Mouse (Mus musculus) embryonic facial prominence, embryonic 15.5 days (tissue): Measurements from ENCODE around the gene Arel1. TPM values are rescaled to one million over a fixed set of nuclear protein-coding genes. Genes with fewer than 3 reads are reported as not detected.

Experiments used
- ATAC-seq: fragments of 200-750 bp; cut with Nextera tagmentation; 2 replicates; pipeline ENCODE4 v1.8.0; 2017; ENCODE audit warnings: low read depth, moderate TSS enrichment; ENCODE audit not compliant: insufficient number of reproducible peaks, low FRiP score, low TSS enrichment
- H3K27ac ChIP-seq: fragments of 300-500 bp; sonication (generic); replicated peaks from 2 replicates; pipeline ENCODE4 v1.5.1; 2015; ENCODE audit warnings: mild to moderate bottlenecking, inconsistent platforms
- H3K27me3 ChIP-seq: fragments of 300-500 bp; sonication (generic); 2 replicates; pipeline ENCODE4 v1.6.1; 2015; ENCODE audit warnings: inconsistent platforms
- H3K36me3 ChIP-seq: fragments of 300-500 bp; sonication (generic); 2 replicates; pipeline ENCODE4 v1.6.1; 2015; ENCODE audit warnings: mild to moderate bottlenecking, inconsistent platforms
- H3K4me1 ChIP-seq: fragments of 300-500 bp; sonication (generic); 2 replicates; pipeline ENCODE4 v1.6.1; 2015; ENCODE audit warnings: inconsistent platforms
- H3K4me2 ChIP-seq: fragments of 300-500 bp; sonication (generic); replicated peaks from 2 replicates; pipeline ENCODE4 v1.6.1; 2015; ENCODE audit warnings: mild to moderate bottlenecking, inconsistent platforms
- H3K4me3 ChIP-seq: fragments of 300-500 bp; sonication (generic); replicated peaks from 2 replicates; pipeline ENCODE4 v1.5.1; 2015; ENCODE audit warnings: mild to moderate bottlenecking, inconsistent platforms
- H3K9ac ChIP-seq: fragments of 300-500 bp; sonication (generic); 2 replicates; pipeline ENCODE4 v1.6.1; 2015; ENCODE audit warnings: inconsistent platforms
- H3K9me3 ChIP-seq: fragments of 300-500 bp; sonication (generic); replicated peaks from 2 replicates; pipeline ENCODE4 v1.6.1; 2016; ENCODE audit warnings: inconsistent platforms
- WGBS: fragments of 180-500 bp; shearing (Covaris S2); methylation state at CpG from one replicate; pipeline ENCODE4 v1.1.7; 2015; 5-methylcytosine and 5-hydroxymethylcytosine counted together
- polyA plus RNA-seq: library from polyadenylated mRNA; unstranded; fragments of >200 nt; fragmentation: Nextera tagmentation; extraction: Ambion mirVana; gene quantifications from 2 replicates; pipeline ENCODE4 v1.2.1, GENCODE M21; 2015

Gene Arel1
- polyA plus RNA-seq, 1 experiment from 2014 or later = 10.8 TPM

GRCm38 (mm10) chr12:84948584-84949285, 22.0 kb downstream of the Arel1 start:
- WGBS = 93% methylated on average over 6 of the region's 6 CpGs
- H3K9ac ChIP-seq = no peak overlapping the region
- no peaks in the 10 kb centered on the region for H3K9me3 ChIP-seq
- H3K27ac ChIP-seq = no peak overlapping the region
- H3K4me3 ChIP-seq = no peak overlapping the region
- no peaks in the 10 kb centered on the region for H3K27me3 ChIP-seq
- no peaks in the 10 kb centered on the region for H3K4me1 ChIP-seq
- no peak for ATAC-seq
- H3K4me2 ChIP-seq = no peak overlapping the region
- peaks cover 41% of the 10 kb centered on the region for H3K36me3 ChIP-seq

GRCm38 (mm10) chr12:84947894-84948583, 22.7 kb downstream of the Arel1 start:
- WGBS = 84% methylated on average over 2 of the region's 2 CpGs
- Histone ChIP-seq H3K36me3 (peaks cover 47% of the 10 kb centered on the region), H3K9me3 (no peaks in the 10 kb centered on the region), H3K4me2 (no peak overlapping the region), H3K4me3 (no peak overlapping the region), H3K4me1 (no peaks in the 10 kb centered on the region), H3K9ac (no peak overlapping the region), H3K27me3 (no peaks in the 10 kb centered on the region), H3K27ac (no peak overlapping the region)
- no peak for ATAC-seq

DNA sequence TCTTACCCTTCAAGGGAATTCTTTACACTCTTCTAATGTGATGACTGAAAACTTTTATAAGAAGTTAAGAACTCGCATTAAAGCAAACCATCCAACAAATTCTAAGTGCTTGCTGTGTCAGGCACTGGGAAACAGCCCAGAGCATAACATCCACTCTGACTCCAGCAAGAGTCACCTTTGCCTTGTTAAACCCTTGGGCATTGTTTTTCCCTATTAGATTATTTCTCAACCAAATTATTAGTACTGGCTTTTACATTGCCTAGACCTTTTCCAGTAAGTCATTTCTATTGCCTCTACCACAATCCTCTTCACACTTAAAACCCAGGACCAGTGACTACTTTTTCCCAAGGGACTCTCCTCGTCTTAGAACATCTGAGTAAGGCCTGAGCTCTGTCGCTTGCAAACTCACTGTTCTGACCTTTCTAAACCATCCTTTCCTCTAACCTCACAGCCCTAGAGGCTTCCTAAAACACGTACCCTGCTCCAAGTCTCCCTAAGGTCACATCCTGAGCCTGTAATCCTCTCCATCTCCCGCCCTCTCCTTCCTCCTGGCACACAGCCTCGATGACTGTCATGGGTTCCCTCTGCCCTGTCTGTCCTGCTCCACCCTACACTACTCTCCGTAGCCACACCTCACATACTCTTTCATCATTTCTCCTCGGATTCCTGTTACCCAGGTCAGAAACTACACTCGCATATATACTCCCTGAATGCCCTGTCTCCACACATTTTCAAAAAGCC, 25.7 kb downstream of the Arel1 start:
- H3K9me3 ChIP-seq = no peaks in the 10 kb centered on the region
- no peak for ATAC-seq
- H3K9ac ChIP-seq = no peak overlapping the region
- no peak overlapping the region for H3K4me3 ChIP-seq
- H3K4me1 ChIP-seq = no peaks in the 10 kb centered on the region
- H3K27me3 ChIP-seq = no peaks in the 10 kb centered on the region
- peaks cover 66% of the 10 kb centered on the region for H3K36me3 ChIP-seq
- 88% methylated on average over 9 of the region's 9 CpGs for WGBS
- no peak overlapping the region for H3K4me2 ChIP-seq
- no peak overlapping the region for H3K27ac ChIP-seq

GRCm38 (mm10) chr12:84944150-84944812, 26.4 kb downstream of the Arel1 start:
- Histone ChIP-seq H3K9ac (no peak overlapping the region), H3K4me2 (no peak overlapping the region), H3K36me3 (peaks cover 63% of the 10 kb centered on the region), H3K4me3 (no peak overlapping the region), H3K9me3 (no peaks in the 10 kb centered on the region), H3K27ac (no peak overlapping the region), H3K4me1 (no peaks in the 10 kb centered on the region), H3K27me3 (no peaks in the 10 kb centered on the region)
- no peak for ATAC-seq
- 91% methylated on average over 4 of the region's 4 CpGs for WGBS

DNA sequence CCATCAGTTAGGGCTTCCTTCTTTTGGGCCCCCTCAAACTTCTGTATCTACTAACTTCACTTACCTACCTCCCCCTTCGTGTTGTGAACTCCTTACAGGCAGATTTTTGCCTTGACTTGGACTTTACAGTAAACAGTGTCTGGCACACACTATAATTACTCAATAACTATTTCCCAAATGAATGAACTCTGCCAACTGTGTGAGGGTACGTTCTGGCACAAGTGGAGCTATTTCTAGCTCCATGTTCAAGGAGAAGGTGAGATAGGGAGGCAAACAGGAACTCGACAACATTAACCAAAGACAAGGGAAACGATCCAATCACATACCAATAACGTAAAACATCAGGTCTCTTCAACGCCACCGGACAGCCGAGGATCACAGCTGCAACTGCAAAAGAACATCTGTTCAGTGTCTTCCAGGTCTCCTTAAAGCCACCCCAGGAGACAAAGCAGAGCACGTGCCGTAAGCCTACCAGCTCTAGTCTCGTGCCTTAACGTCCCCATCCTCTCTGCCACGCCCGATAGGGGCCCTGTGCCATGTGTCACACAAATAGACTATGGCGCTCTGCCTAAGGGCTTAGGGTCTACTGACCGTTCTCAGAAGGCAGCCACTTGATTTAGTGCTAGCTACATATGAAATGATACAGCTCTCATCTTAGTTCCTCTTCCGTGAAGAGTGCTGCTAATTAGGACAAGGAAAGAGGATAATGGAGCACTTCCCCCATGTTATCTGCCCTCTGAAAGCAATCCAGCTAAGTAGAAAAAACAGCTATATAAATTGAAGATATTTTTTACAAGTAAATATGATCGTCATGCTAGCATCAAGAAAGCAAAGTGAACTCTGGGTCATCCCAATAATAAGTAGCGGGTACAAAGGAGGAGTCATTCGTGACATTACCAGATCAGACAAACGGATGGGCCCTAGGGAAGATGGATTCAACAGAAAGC, 27.4 kb downstream of the Arel1 start:
- no peak overlapping the region for H3K27ac ChIP-seq

DNA sequence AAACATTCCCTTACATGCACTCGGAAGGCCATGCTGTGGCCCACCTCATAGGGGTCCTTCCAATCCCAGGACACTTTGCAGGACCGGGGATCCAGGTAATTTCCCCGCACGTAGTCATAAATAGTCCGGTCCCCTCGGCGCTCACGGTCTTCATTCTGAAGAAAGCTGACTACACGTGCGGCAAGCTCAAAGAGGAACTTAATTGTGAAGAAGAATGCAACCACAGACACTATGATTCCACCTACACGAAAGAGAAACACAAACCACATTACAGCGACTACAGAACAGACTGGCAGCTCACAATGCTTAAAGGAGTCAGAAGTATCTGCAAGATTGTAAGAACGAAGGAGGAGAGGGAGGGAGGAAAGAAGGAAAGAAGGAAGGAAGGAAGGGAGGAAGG, 29.0 kb downstream of the Arel1 start:
- Histone ChIP-seq H3K9me3 (no peaks in the 10 kb centered on the region), H3K27me3 (no peaks in the 10 kb centered on the region), H3K27ac (no peak overlapping the region), H3K9ac (no peak overlapping the region), H3K36me3 (peaks cover 54% of the 10 kb centered on the region), H3K4me1 (no peaks in the 10 kb centered on the region), H3K4me3 (no peak overlapping the region), H3K4me2 (no peak overlapping the region)
- 91% methylated on average over 13 of the region's 13 CpGs for WGBS
- ATAC-seq = no peak

More for the DNA sequence above, 27.4 kb downstream of the Arel1 start:
- Histone ChIP-seq H3K4me2 (no peak overlapping the region), H3K36me3 (peaks cover 65% of the 10 kb centered on the region), H3K9ac (no peak overlapping the region), H3K4me3 (no peak overlapping the region), H3K4me1 (no peaks in the 10 kb centered on the region), H3K9me3 (no peaks in the 10 kb centered on the region), H3K27me3 (no peaks in the 10 kb centered on the region)
- ATAC-seq = no peak
- WGBS = 83% methylated on average over 21 of the region's 21 CpGs

GRCm38 (mm10) chr12:84940343-84940742, 30.4 kb downstream of the Arel1 start:
- H3K9ac ChIP-seq = no peak overlapping the region
- H3K9me3 ChIP-seq = no peaks in the 10 kb centered on the region
- no peak overlapping the region for H3K4me3 ChIP-seq
- H3K36me3 ChIP-seq = peaks cover 59% of the 10 kb centered on the region
- 91% methylated on average over 7 of the region's 7 CpGs for WGBS
- H3K4me2 ChIP-seq = no peak overlapping the region
- no peaks in the 10 kb centered on the region for H3K27me3 ChIP-seq
- no peaks in the 10 kb centered on the region for H3K4me1 ChIP-seq
- no peak for ATAC-seq
- H3K27ac ChIP-seq = no peak overlapping the region

GRCm38 (mm10) chr12:84939117-84939516, 31.6 kb downstream of the Arel1 start:
- no peak overlapping the region for H3K9ac ChIP-seq
- H3K4me2 ChIP-seq = no peak overlapping the region
- no peak overlapping the region for H3K4me3 ChIP-seq
- WGBS = 93% methylated on average over 7 of the region's 7 CpGs
- no peak overlapping the region for H3K27ac ChIP-seq
- H3K27me3 ChIP-seq = no peaks in the 10 kb centered on the region
- H3K4me1 ChIP-seq = no peaks in the 10 kb centered on the region
- H3K36me3 ChIP-seq = peaks cover 63% of the 10 kb centered on the region
- no peak for ATAC-seq
- no peaks in the 10 kb centered on the region for H3K9me3 ChIP-seq

- Histone ChIP-seq H3K4me1 (no peaks in the 10 kb centered on the region), H3K27ac (no peak overlapping the region), H3K9me3 (no peaks in the 10 kb centered on the region), H3K4me3 (no peak overlapping the region), H3K4me2 (no peak overlapping the region), H3K27me3 (no peaks in the 10 kb centered on the region), H3K36me3 (peaks cover 66% of the 10 kb centered on the region), H3K9ac (no peak overlapping the region)
- no peak for ATAC-seq
- whole genome bisulfite sequencing = 77% methylated on average over 5 of the region's 5 CpGs
These were observed 35.4 kb downstream of the Arel1 start for GRCm38 (mm10) chr12:84935343-84935742.

- no peak overlapping the region for H3K27ac ChIP-seq
- no peaks in the 10 kb centered on the region for H3K4me1 ChIP-seq
- no peak overlapping the region for H3K4me3 ChIP-seq
- H3K9me3 ChIP-seq = no peaks in the 10 kb centered on the region
- no peak overlapping the region for H3K9ac ChIP-seq
- WGBS = 96% methylated on average over 6 of the region's 6 CpGs
- ATAC-seq = no peak
- H3K4me2 ChIP-seq = no peak overlapping the region
- H3K27me3 ChIP-seq = no peaks in the 10 kb centered on the region
- H3K36me3 ChIP-seq = peaks cover 73% of the 10 kb centered on the region
These were observed 38.5 kb downstream of the Arel1 start for GRCm38 (mm10) chr12:84932210-84932609.
